Mouse (Mus musculus) liver, embryonic 12.5 days (tissue): ENCODE results near the gene Olfr885. TPM values are rescaled to one million over a fixed set of nuclear protein-coding genes. Genes with fewer than 3 reads are reported as not detected.

Experiments
- ATAC-seq: fragments of 200-750 bp; cut with Nextera tagmentation; 2 replicates; pipeline ENCODE4 v1.8.0; 2017; ENCODE audit warnings: moderate number of reproducible peaks, mild to moderate bottlenecking, moderate library complexity
- H3K27ac ChIP-seq: fragments of 300-500 bp; sonication (generic); 2 replicates; pipeline ENCODE4 v1.5.1; 2016; ENCODE audit warnings: mild to moderate bottlenecking
- H3K27me3 ChIP-seq: fragments of 300-500 bp; sonication (generic); replicated peaks from 2 replicates; pipeline ENCODE4 v1.6.1; 2016; ENCODE audit warnings: mild to moderate bottlenecking, moderate library complexity
- H3K36me3 ChIP-seq: fragments of 300-500 bp; sonication (generic); 2 replicates; pipeline ENCODE4 v1.6.1; 2016; ENCODE audit warnings: mild to moderate bottlenecking, moderate library complexity
- H3K4me1 ChIP-seq: fragments of 300-500 bp; sonication (generic); 2 replicates; pipeline ENCODE4 v1.6.1; 2016
- H3K4me2 ChIP-seq: fragments of 300-500 bp; sonication (generic); 2 replicates; pipeline ENCODE4 v1.6.1; 2016; ENCODE audit warnings: mild to moderate bottlenecking, moderate library complexity
- H3K4me3 ChIP-seq: fragments of 300-500 bp; sonication (generic); 2 replicates; pipeline ENCODE4 v1.5.1; 2016; ENCODE audit warnings: mild to moderate bottlenecking, moderate library complexity
- H3K9ac ChIP-seq: fragments of 300-500 bp; sonication (generic); 2 replicates; pipeline ENCODE4 v1.6.1; 2016; ENCODE audit warnings: mild to moderate bottlenecking, moderate library complexity
- H3K9me3 ChIP-seq: fragments of 300-500 bp; sonication (generic); replicated peaks from 2 replicates; pipeline ENCODE4 v1.6.1; 2016; ENCODE audit warnings: mild to moderate bottlenecking, moderate library complexity
- WGBS: fragments of 180-500 bp; shearing (Covaris S2); methylation state at CpG from one replicate; pipeline ENCODE4 v1.1.7; 2016; ENCODE audit not compliant: insufficient replicate concordance; 5-methylcytosine and 5-hydroxymethylcytosine counted together
- polyA plus RNA-seq: library from polyadenylated mRNA; unstranded; fragments of >200 nt; fragmentation: Nextera tagmentation; extraction: Ambion mirVana; gene quantifications from 2 replicates; pipeline ENCODE4 v1.2.1, GENCODE M21; 2016

The Olfr885 gene
- polyA plus RNA-seq = not detected in 2 replicates

DNA sequence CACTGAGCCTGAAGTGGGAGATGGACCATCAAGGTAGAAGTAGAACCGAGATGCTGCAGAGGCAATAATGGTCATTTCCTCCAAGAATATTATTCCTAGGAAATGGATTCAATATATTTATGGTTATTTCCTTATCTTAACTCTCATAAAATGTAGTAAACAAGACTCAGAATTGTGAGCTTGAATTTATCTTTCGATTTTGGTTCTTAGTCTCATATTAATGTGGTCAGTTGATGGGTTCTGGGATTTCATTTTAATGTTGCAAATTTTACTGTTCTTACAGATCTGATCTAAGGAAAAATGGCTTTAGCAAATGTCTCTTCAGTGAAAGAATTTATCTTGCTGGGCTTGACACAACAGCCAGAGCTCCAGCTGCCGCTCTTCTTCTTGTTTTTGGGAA is at the start of gene Olfr885:
TSS of gene Olfr885 (plus strand) at position 301 of the 400 bp plus-strand sequence.
- no peaks in the 10 kb centered on the region for H3K27me3 ChIP-seq
- WGBS = 66% methylated on average over 3 of the region's 3 CpGs
- no peak for ATAC-seq

DNA sequence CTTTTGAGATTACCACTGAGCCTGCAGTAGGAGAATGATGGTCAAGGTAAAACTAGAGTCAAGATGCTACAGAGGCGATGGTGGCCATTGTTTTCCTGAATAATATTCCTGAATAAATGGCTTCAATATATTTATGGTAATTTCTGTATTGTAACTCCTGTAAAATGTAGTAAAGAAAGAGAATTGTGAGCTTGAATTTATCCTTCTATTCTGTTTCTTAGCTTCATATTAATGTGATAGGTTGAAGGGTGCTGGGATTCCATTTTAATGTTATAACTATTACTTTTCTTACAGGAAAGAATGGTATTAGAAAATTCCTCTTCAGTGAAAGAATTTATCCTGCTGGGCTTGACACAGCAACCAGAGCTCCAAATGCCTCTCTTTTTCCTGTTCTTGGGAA is 35.6 kb upstream of the Olfr885 start, which contains the start of gene Olfr883:
TSS of gene Olfr883 (plus strand) at position 301 of the 400 bp plus-strand sequence.
- no peak within 1 kb of the TSS for H3K9ac ChIP-seq

More for the DNA sequence above, at the start of gene Olfr885:
- Histone ChIP-seq H3K36me3 (no peaks in the 10 kb centered on the region), H3K27ac (no peak within 1 kb of the TSS), H3K4me1 (no peaks in the 10 kb centered on the region), H3K9me3 (no peaks in the 10 kb centered on the region), H3K9ac (no peak within 1 kb of the TSS), H3K4me3 (no peak within 1 kb of the TSS), H3K4me2 (no peak within 1 kb of the TSS)

GRCm38 (mm10) chr9:38046255-38046654 is 14.9 kb upstream of the Olfr885 start, which contains the start of gene Olfr884:
Gene Olfr884, plus strand, starts transcription at chr9:38046555.
- H3K9ac ChIP-seq = no peak within 1 kb of the TSS
- no peak for ATAC-seq
- H3K4me2 ChIP-seq = no peak within 1 kb of the TSS
- H3K27ac ChIP-seq = no peak within 1 kb of the TSS
- H3K9me3 ChIP-seq = no peaks in the 10 kb centered on the region
- H3K27me3 ChIP-seq = no peaks in the 10 kb centered on the region
- H3K36me3 ChIP-seq = no peaks in the 10 kb centered on the region
- WGBS = 40% methylated on average over 1 of the region's 1 CpGs
- H3K4me3 ChIP-seq = no peak within 1 kb of the TSS
- no peaks in the 10 kb centered on the region for H3K4me1 ChIP-seq

More for the DNA sequence above, 35.6 kb upstream of the Olfr885 start, which contains the start of gene Olfr883:
- no peaks in the 10 kb centered on the region for H3K36me3 ChIP-seq
- no peak within 1 kb of the TSS for H3K4me3 ChIP-seq
- no peaks in the 10 kb centered on the region for H3K27me3 ChIP-seq
- no peak for ATAC-seq
- no peak within 1 kb of the TSS for H3K4me2 ChIP-seq
- H3K9me3 ChIP-seq = no peaks in the 10 kb centered on the region
- no peak within 1 kb of the TSS for H3K27ac ChIP-seq
- WGBS = 49% methylated on average over 1 of the region's 1 CpGs
- H3K4me1 ChIP-seq = no peaks in the 10 kb centered on the region

DNA sequence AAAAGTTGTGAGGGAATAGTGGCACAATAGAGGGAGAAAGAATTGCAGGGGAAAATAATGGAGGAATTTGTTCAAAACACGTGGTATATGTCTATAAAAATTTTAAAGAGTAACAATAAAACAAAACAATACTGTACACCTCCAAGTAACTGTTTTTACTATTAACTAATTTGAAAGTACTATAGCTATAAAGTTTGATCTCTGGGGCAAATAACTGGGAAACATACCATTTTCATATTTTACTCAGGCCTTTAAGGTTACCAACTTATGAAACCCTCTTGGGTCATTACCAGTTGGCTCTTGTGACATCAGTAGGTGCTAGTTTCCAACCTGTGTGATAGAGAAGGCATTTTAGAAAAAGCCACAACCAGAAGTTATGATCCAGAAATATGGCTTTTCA is 22.6 kb downstream of the Olfr885 start, which contains the start of gene Olfr887:
TSS of gene Olfr887 (plus strand) at position 301 of the 400 bp plus-strand sequence.
- no peak within 1 kb of the TSS for H3K27ac ChIP-seq
- H3K4me3 ChIP-seq = no peak within 1 kb of the TSS
- H3K4me2 ChIP-seq = no peak within 1 kb of the TSS
- H3K36me3 ChIP-seq = no peaks in the 10 kb centered on the region
- H3K27me3 ChIP-seq = no peaks in the 10 kb centered on the region
- no peak for ATAC-seq
- H3K9ac ChIP-seq = no peak within 1 kb of the TSS
- 45% methylated on average over 1 of the region's 1 CpGs for WGBS
- no peaks in the 10 kb centered on the region for H3K4me1 ChIP-seq
- no peaks in the 10 kb centered on the region for H3K9me3 ChIP-seq

- H3K9ac ChIP-seq = no peak within 1 kb of the TSS
- no peaks in the 10 kb centered on the region for H3K4me1 ChIP-seq
- no peak within 1 kb of the TSS for H3K4me3 ChIP-seq
- no peak within 1 kb of the TSS for H3K4me2 ChIP-seq
- no peak for ATAC-seq
- no peaks in the 10 kb centered on the region for H3K9me3 ChIP-seq
- WGBS = 63% methylated on average over 1 of the region's 1 CpGs
- no peak within 1 kb of the TSS for H3K27ac ChIP-seq
- H3K27me3 ChIP-seq = no peaks in the 10 kb centered on the region
- no peaks in the 10 kb centered on the region for H3K36me3 ChIP-seq
Measured at GRCm38 (mm10) chr9:38107828-38108227, 46.7 kb downstream of the Olfr885 start, which contains the start of gene Olfr888. Gene Olfr888, plus strand, starts transcription at chr9:38108128.

Other genes starting within 250 kb of the Olfr885 start
- gene Olfr877, start 207.1 kb upstream of the Olfr885 start, polyA plus RNA-seq = not detected in 2 replicates
- gene Olfr145, start 164.6 kb upstream of the Olfr885 start, polyA plus RNA-seq = not detected in 2 replicates
- gene Olfr878, start 143.5 kb upstream of the Olfr885 start, polyA plus RNA-seq = not detected in 2 replicates
- not detected in 2 replicates for gene Olfr881, start 69.5 kb upstream of the Olfr885 start, polyA plus RNA-seq
- not detected in 2 replicates for gene Olfr883, start 35.5 kb upstream of the Olfr885 start, polyA plus RNA-seq
- gene Olfr884, start 14.8 kb upstream of the Olfr885 start, polyA plus RNA-seq = not detected in 2 replicates
- not detected in 2 replicates for gene Olfr887, start 22.8 kb downstream of the Olfr885 start, polyA plus RNA-seq
- gene Olfr888, start 46.8 kb downstream of the Olfr885 start, polyA plus RNA-seq = not detected in 2 replicates
- 0.25 and 0.32 TPM in 2 replicates for gene Olfr889, start 53.9 kb downstream of the Olfr885 start, polyA plus RNA-seq
- not detected in 2 replicates for gene Olfr890, start 81.2 kb downstream of the Olfr885 start, polyA plus RNA-seq
- not detected in 2 replicates for gene Olfr891, start 119.5 kb downstream of the Olfr885 start, polyA plus RNA-seq
- gene Olfr893, start 147.0 kb downstream of the Olfr885 start, polyA plus RNA-seq = not detected in 2 replicates
- not detected in 2 replicates for gene Olfr894, start 156.7 kb downstream of the Olfr885 start, polyA plus RNA-seq
- not detected in 2 replicates for gene Olfr143, start 191.5 kb downstream of the Olfr885 start, polyA plus RNA-seq
- not detected in 2 replicates for gene Olfr895, start 206.5 kb downstream of the Olfr885 start, polyA plus RNA-seq
- gene Olfr896-ps1, start 229.8 kb downstream of the Olfr885 start, polyA plus RNA-seq = not detected in 2 replicates